Mouse (Mus musculus) thymus, adult 2 months (tissue): ENCODE data around the gene Olfr92.

Experiments
- CTCF ChIP-seq: fragments of 200-500 bp; IDR thresholded peaks from 2 replicates; pipeline ENCODE4 v1.5.1; 2012; ENCODE audit warnings: mild to moderate bottlenecking, control low read depth, low read length, moderate library complexity, borderline replicate concordance; ENCODE audit not compliant: control insufficient read depth, poor library complexity, insufficient read depth; ENCODE audit errors: extremely low read depth
- POLR2A ChIP-seq: fragments of 200-500 bp; IDR thresholded peaks from 2 replicates; pipeline ENCODE4 v1.6.1; 2012; ENCODE audit warnings: mild to moderate bottlenecking, low read length, control low read depth, moderate library complexity; ENCODE audit not compliant: control insufficient read depth, poor library complexity, insufficient read depth; ENCODE audit errors: extremely low read depth

- no peak for TF ChIP-seq CTCF
- no peak for TF ChIP-seq POLR2A
These were observed 56.0 kb downstream of the Olfr92 start for GRCm38 (mm10) chr17:37063686-37064495.
